Mouse (Mus musculus) lung, postnatal 0 days (tissue): ENCODE data around the gene Fkbp11. TPM values are rescaled to one million over a fixed set of nuclear protein-coding genes. Genes with fewer than 3 reads are reported as not detected.
A peak's percentile ranks its signal among the peaks of the same experiment; 100 is the strongest.

Experiments used
- ATAC-seq: fragments of 200-750 bp; cut with Nextera tagmentation; 2 replicates; pipeline ENCODE4 v1.8.0; 2017; ENCODE audit warnings: moderate library complexity
- DNase-seq: peaks from one replicate; pipeline ENCODE4 v3.0.0-alpha.2; 2016; ENCODE audit warnings: low spot score
- H3K27ac ChIP-seq: fragments of 300-500 bp; sonication (generic); 2 replicates; pipeline ENCODE4 v1.5.1; 2014; ENCODE audit warnings: antibody characterized with exemption, mild to moderate bottlenecking, low read length, mixed read lengths
- H3K27me3 ChIP-seq: fragments of 300-500 bp; sonication (generic); replicated peaks from 2 replicates; pipeline ENCODE4 v1.6.1; 2014; ENCODE audit warnings: low read length, mixed read lengths; ENCODE audit not compliant: insufficient read depth
- H3K36me3 ChIP-seq: fragments of 300-500 bp; sonication (generic); 2 replicates; pipeline ENCODE4 v1.6.1; 2014; ENCODE audit warnings: low read length, mixed read lengths; ENCODE audit not compliant: insufficient read depth
- H3K4me1 ChIP-seq: fragments of 300-500 bp; sonication (generic); 2 replicates; pipeline ENCODE4 v1.6.1; 2014; ENCODE audit warnings: antibody characterized with exemption, low read depth, low read length, mixed read lengths; ENCODE audit not compliant: insufficient read depth
- H3K4me2 ChIP-seq: fragments of 300-500 bp; sonication (generic); replicated peaks from 2 replicates; pipeline ENCODE4 v1.6.1; 2014; ENCODE audit warnings: low read depth, mild to moderate bottlenecking, low read length, moderate library complexity, mixed read lengths
- H3K4me3 ChIP-seq: fragments of 300-500 bp; sonication (generic); 2 replicates; pipeline ENCODE4 v1.5.1; 2014; ENCODE audit warnings: low read depth, low read length
- H3K9ac ChIP-seq: fragments of 300-500 bp; sonication (generic); replicated peaks from 2 replicates; pipeline ENCODE4 v1.6.1; 2014; ENCODE audit warnings: low read depth, mild to moderate bottlenecking
- H3K9me3 ChIP-seq: fragments of 300-500 bp; sonication (generic); 2 replicates; pipeline ENCODE4 v1.6.1; 2016; ENCODE audit warnings: low read length, mixed read lengths
- CTCF ChIP-seq: IDR thresholded peaks from 2 replicates; pipeline ENCODE4 v1.5.1; 2016; ENCODE audit warnings: antibody characterized with exemption, mild to moderate bottlenecking
- EP300 ChIP-seq: IDR thresholded peaks from 2 replicates; pipeline ENCODE4 v1.6.1; 2016; ENCODE audit warnings: antibody characterized with exemption, mild to moderate bottlenecking, control low read depth
- WGBS: fragments of 180-500 bp; shearing (Covaris S2); extraction: QIAGEN DNeasy Blood & Tissue Kit; methylation state at CpG from one replicate; pipeline ENCODE4 v1.1.7; 2014; 5-methylcytosine and 5-hydroxymethylcytosine counted together
- polyA plus RNA-seq: library from polyadenylated mRNA; unstranded; fragments of >200 nt; fragmentation: Nextera tagmentation; extraction: Ambion mirVana; gene quantifications from 2 replicates; pipeline ENCODE4 v1.2.1, GENCODE M21; 2015

The Fkbp11 gene
- polyA plus RNA-seq, 1 experiment from 2014 or later, result 45.5 TPM

- H3K4me1 ChIP-seq, result no peaks in the 10 kb centered on the region
- 76% methylated on average over 8 of the region's 8 CpGs for WGBS
- H3K27me3 ChIP-seq, result peaks cover 10% of the 10 kb centered on the region; the same call in 1 of the 2 replicates
- ATAC-seq (no peak), DNase-seq (no peak)
- no peak overlapping the region for H3K4me3 ChIP-seq
- H3K27ac ChIP-seq, result no peak overlapping the region
- H3K9ac ChIP-seq, result no peak overlapping the region
- no peaks in the 10 kb centered on the region for H3K9me3 ChIP-seq
- TF ChIP-seq CTCF, result no peak
- TF ChIP-seq EP300, result no peak
- no peak overlapping the region for H3K4me2 ChIP-seq
- no peaks in the 10 kb centered on the region for H3K36me3 ChIP-seq
Measured at GRCm38 (mm10) chr15:98680660-98681059, 47.3 kb downstream of the Fkbp11 start.

- no peak overlapping the region for H3K4me2 ChIP-seq
- H3K9ac ChIP-seq, result no peak overlapping the region
- peaks cover 24% of the 10 kb centered on the region; the same call in 1 of the 2 replicates for H3K27me3 ChIP-seq
Measured at GRCm38 (mm10) chr15:98677977-98678376, 50.0 kb downstream of the Fkbp11 start.

GRCm38 (mm10) chr15:98676940-98677728 lies 50.9 kb downstream of the Fkbp11 start, which contains the start of gene Rnd1:
Rnd1 (minus strand) TSS chr15:98677461.
- DNase-seq (peak; percentile 95), ATAC-seq (peak; percentile 100)
- Histone ChIP-seq H3K36me3 (no peaks in the 10 kb centered on the region), H3K4me3 (peak within 1 kb of the TSS; percentile 39), H3K4me2 (peak within 1 kb of the TSS; percentile 77), H3K4me1 (no peaks in the 10 kb centered on the region), H3K9ac (no peak within 1 kb of the TSS), H3K9me3 (no peaks in the 10 kb centered on the region), H3K27ac (no peak within 1 kb of the TSS), H3K27me3 (peaks cover 24% of the 10 kb centered on the region; the same call in 1 of the 2 replicates)
- WGBS, result 1% methylated on average over 33 of the region's 37 CpGs
- TF ChIP-seq EP300 (no peak), CTCF (peak; percentile 22; the same call in 1 of the 2 replicates)

More at GRCm38 (mm10) chr15:98677977-98678376, 50.0 kb downstream of the Fkbp11 start:
- Histone ChIP-seq H3K4me1 (no peaks in the 10 kb centered on the region), H3K36me3 (no peaks in the 10 kb centered on the region), H3K27ac (no peak overlapping the region), H3K9me3 (no peaks in the 10 kb centered on the region), H3K4me3 (no peak overlapping the region)
- ATAC-seq (no peak), DNase-seq (no peak)
- no peak for TF ChIP-seq EP300
- no peak for TF ChIP-seq CTCF
- 61% methylated on average over 7 of the region's 7 CpGs for WGBS

GRCm38 (mm10) chr15:98676471-98676870 lies 51.5 kb downstream of the Fkbp11 start:
- WGBS, result 6% methylated on average over 9 of the region's 9 CpGs
- peak overlapping the region; percentile 77 for H3K4me2 ChIP-seq
- H3K36me3 ChIP-seq, result no peaks in the 10 kb centered on the region
- H3K27me3 ChIP-seq, result peaks cover 24% of the 10 kb centered on the region; the same call in 1 of the 2 replicates
- no peak overlapping the region for H3K27ac ChIP-seq
- H3K4me1 ChIP-seq, result no peaks in the 10 kb centered on the region
- TF ChIP-seq CTCF, result no peak
- TF ChIP-seq EP300, result no peak
- peak overlapping the region; percentile 39; the same call in 1 of the 2 replicates for H3K4me3 ChIP-seq
- ATAC-seq (no peak), DNase-seq (no peak)
- H3K9ac ChIP-seq, result no peak overlapping the region
- no peaks in the 10 kb centered on the region for H3K9me3 ChIP-seq

- 8% methylated on average over 14 of the region's 14 CpGs for WGBS
- peaks cover 24% of the 10 kb centered on the region; the same call in 1 of the 2 replicates for H3K27me3 ChIP-seq
Measured at GRCm38 (mm10) chr15:98675634-98676250, 52.3 kb downstream of the Fkbp11 start.

GRCm38 (mm10) chr15:98674994-98675545 lies 52.9 kb downstream of the Fkbp11 start:
- Histone ChIP-seq H3K27me3 (peaks cover 24% of the 10 kb centered on the region; the same call in 1 of the 2 replicates), H3K9ac (no peak overlapping the region), H3K9me3 (no peaks in the 10 kb centered on the region), H3K36me3 (no peaks in the 10 kb centered on the region), H3K4me1 (no peaks in the 10 kb centered on the region), H3K27ac (no peak overlapping the region), H3K4me2 (no peak overlapping the region), H3K4me3 (no peak overlapping the region)
- TF ChIP-seq EP300, result no peak
- TF ChIP-seq CTCF, result no peak
- 31% methylated on average over 11 of the region's 11 CpGs for WGBS
- no peak for ATAC-seq
- no peak for DNase-seq

More at GRCm38 (mm10) chr15:98675634-98676250, 52.3 kb downstream of the Fkbp11 start:
- Histone ChIP-seq H3K27ac (no peak overlapping the region), H3K36me3 (no peaks in the 10 kb centered on the region), H3K9ac (no peak overlapping the region), H3K9me3 (no peaks in the 10 kb centered on the region), H3K4me1 (no peaks in the 10 kb centered on the region), H3K4me3 (peak overlapping the region; percentile 15; the same call in 1 of the 2 replicates), H3K4me2 (peak overlapping the region; percentile 77)
- no peak for ATAC-seq
- no peak for DNase-seq
- TF ChIP-seq CTCF (no peak), EP300 (no peak)

Other genes starting within 250 kb of the Fkbp11 start
- 0.31 and 3.3 TPM in 2 replicates for gene Lalba, start 245.5 kb downstream of the Fkbp11 start, polyA plus RNA-seq
- not detected in 2 replicates for gene Olfr279, start 235.8 kb downstream of the Fkbp11 start, polyA plus RNA-seq
- 50.4 and 56.0 TPM in 2 replicates for gene Kansl2, start 193.9 kb downstream of the Fkbp11 start, polyA plus RNA-seq
- gene Ccnt1, start 157.3 kb downstream of the Fkbp11 start, polyA plus RNA-seq, result 31.0 and 32.2 TPM in 2 replicates
- 0.31 TPM in 1 of 2 replicates, not detected in the other for gene 4930415O20Rik, start 157.2 kb downstream of the Fkbp11 start, polyA plus RNA-seq
- gene Adcy6, start 118.1 kb downstream of the Fkbp11 start, polyA plus RNA-seq, result 9.2 and 12.1 TPM in 2 replicates
- gene Cacnb3, start 97.4 kb downstream of the Fkbp11 start, polyA plus RNA-seq, result 7.4 and 10.7 TPM in 2 replicates
- gene Ddx23, start 65.3 kb downstream of the Fkbp11 start, polyA plus RNA-seq, result 14.5 and 17.5 TPM in 2 replicates
- 3.1 and 3.9 TPM in 2 replicates for gene Rnd1, start 50.7 kb downstream of the Fkbp11 start, polyA plus RNA-seq
- 3.7 and 5.1 TPM in 2 replicates for gene Ccdc65, start 20.0 kb downstream of the Fkbp11 start, polyA plus RNA-seq
- 47.1 and 56.0 TPM in 2 replicates for gene Arf3, start 35.0 kb upstream of the Fkbp11 start, polyA plus RNA-seq
- 0.13 and 0.14 TPM in 2 replicates for gene Wnt10b, start 50.0 kb upstream of the Fkbp11 start, polyA plus RNA-seq
- not detected in 2 replicates for gene Wnt1, start 61.7 kb upstream of the Fkbp11 start, polyA plus RNA-seq
- 0.04 TPM in 2 replicates for gene Ddn, start 81.3 kb upstream of the Fkbp11 start, polyA plus RNA-seq
- gene Prkag1, start 103.3 kb upstream of the Fkbp11 start, polyA plus RNA-seq, result 72.2 and 76.7 TPM in 2 replicates
- 8.7 and 11.1 TPM in 2 replicates for gene Kmt2d, start 143.0 kb upstream of the Fkbp11 start, polyA plus RNA-seq
- gene Rhebl1, start 166.3 kb upstream of the Fkbp11 start, polyA plus RNA-seq, result 8.1 and 10.2 TPM in 2 replicates
- 5.1 and 6.6 TPM in 2 replicates for gene Dhh, start 170.3 kb upstream of the Fkbp11 start, polyA plus RNA-seq
- 16.5 and 17.0 TPM in 2 replicates for gene Lmbr1l, start 190.0 kb upstream of the Fkbp11 start, polyA plus RNA-seq
- 415 and 427 TPM in 2 replicates for gene Tuba1b, start 206.4 kb upstream of the Fkbp11 start, polyA plus RNA-seq
- gene Gm49450, start 225.4 kb upstream of the Fkbp11 start, polyA plus RNA-seq, result not detected in 2 replicates
- gene Tuba1a, start 225.5 kb upstream of the Fkbp11 start, polyA plus RNA-seq, result 881 and 945 TPM in 2 replicates